Mouse (Mus musculus) adrenal gland, adult 18-20 months (tissue): ENCODE data around the gene Rnf220. TPM values are rescaled to one million over a fixed set of nuclear protein-coding genes. Genes with fewer than 3 reads are reported as not detected.

Experiments
- DNase-seq, 2 experiments: peaks; one replicate each; pipeline ENCODE4 v3.0.0; 2021 to 2022; ENCODE audit warnings: low spot score in 2 of 2
- total RNA-seq, 2 experiments: library from RNA; stranded (reverse); gene quantifications; 1 replicate in 1 of 2; 2 replicates in 1 of 2; pipeline ENCODE4 v1.2.3; 2021

Rnf220 gene
- total RNA-seq, 2 experiments from 2014 or later: 61.6 to 80.0 TPM

- DNase-seq: peak; percentile 4 to 25
Measured at GRCm38 (mm10) chr4:117389264-117390054, 107.4 kb downstream of the Rnf220 start.

- no peak for DNase-seq
Measured at GRCm38 (mm10) chr4:117385247-117385646, 111.6 kb downstream of the Rnf220 start.

- no peak for DNase-seq
Measured at GRCm38 (mm10) chr4:117381846-117382245, 115.0 kb downstream of the Rnf220 start.

GRCm38 (mm10) chr4:117380558-117380935 is 116.3 kb downstream of the Rnf220 start:
- DNase-seq: no peak

GRCm38 (mm10) chr4:117379803-117380557 is 116.9 kb downstream of the Rnf220 start:
- no peak for DNase-seq

GRCm38 (mm10) chr4:117374078-117374540 is 122.7 kb downstream of the Rnf220 start:
- DNase-seq: no peak

- DNase-seq: no peak
Measured at GRCm38 (mm10) chr4:117373324-117374077, 123.4 kb downstream of the Rnf220 start.

GRCm38 (mm10) chr4:117371896-117372295 is 125.0 kb downstream of the Rnf220 start:
- no peak for DNase-seq

GRCm38 (mm10) chr4:117370354-117370753 is 126.5 kb downstream of the Rnf220 start:
- no peak for DNase-seq

- no peak for DNase-seq
Measured at GRCm38 (mm10) chr4:117369571-117369970, 127.3 kb downstream of the Rnf220 start.

- DNase-seq: no peak
Measured at GRCm38 (mm10) chr4:117367365-117367764, 129.5 kb downstream of the Rnf220 start.

GRCm38 (mm10) chr4:117362085-117362484 is 134.8 kb downstream of the Rnf220 start:
- no peak for DNase-seq

GRCm38 (mm10) chr4:117361558-117361873 is 135.3 kb downstream of the Rnf220 start:
- DNase-seq: no peak

GRCm38 (mm10) chr4:117360713-117361557 is 135.9 kb downstream of the Rnf220 start:
- DNase-seq: no peak

- DNase-seq: no peak
Measured at GRCm38 (mm10) chr4:117359803-117360382, 137.0 kb downstream of the Rnf220 start.

GRCm38 (mm10) chr4:117357917-117358316 is 138.9 kb downstream of the Rnf220 start:
- no peak for DNase-seq

- no peak for DNase-seq
Measured at GRCm38 (mm10) chr4:117357104-117357503, 139.7 kb downstream of the Rnf220 start.

- DNase-seq: peak in 1 of 2 experiments; percentile 29
Measured at GRCm38 (mm10) chr4:117356223-117356622, 140.6 kb downstream of the Rnf220 start.

- DNase-seq: no peak
Measured at GRCm38 (mm10) chr4:117354651-117355050, 142.2 kb downstream of the Rnf220 start.

- DNase-seq: no peak
Measured at GRCm38 (mm10) chr4:117352957-117353356, 143.9 kb downstream of the Rnf220 start.
